Mouse (Mus musculus) urinary bladder, adult 2 months (tissue): ENCODE data around the gene Jag1. TPM values are rescaled to one million over a fixed set of nuclear protein-coding genes. Genes with fewer than 3 reads are reported as not detected.

Experiments used
- DNase-seq: peaks from one replicate; pipeline ENCODE4 v3.0.0; 2022; ENCODE audit warnings: low spot score
- polyA plus RNA-seq: library from polyadenylated mRNA; depleted of rRNA; stranded (reverse); fragments of >200 nt; gene quantifications from 2 replicates; pipeline ENCODE4 v1.2.3, GENCODE M21; 2012; rRNA removed

Gene Jag1
- 8.1 and 20.0 TPM in 2 replicates for polyA plus RNA-seq

DNA sequence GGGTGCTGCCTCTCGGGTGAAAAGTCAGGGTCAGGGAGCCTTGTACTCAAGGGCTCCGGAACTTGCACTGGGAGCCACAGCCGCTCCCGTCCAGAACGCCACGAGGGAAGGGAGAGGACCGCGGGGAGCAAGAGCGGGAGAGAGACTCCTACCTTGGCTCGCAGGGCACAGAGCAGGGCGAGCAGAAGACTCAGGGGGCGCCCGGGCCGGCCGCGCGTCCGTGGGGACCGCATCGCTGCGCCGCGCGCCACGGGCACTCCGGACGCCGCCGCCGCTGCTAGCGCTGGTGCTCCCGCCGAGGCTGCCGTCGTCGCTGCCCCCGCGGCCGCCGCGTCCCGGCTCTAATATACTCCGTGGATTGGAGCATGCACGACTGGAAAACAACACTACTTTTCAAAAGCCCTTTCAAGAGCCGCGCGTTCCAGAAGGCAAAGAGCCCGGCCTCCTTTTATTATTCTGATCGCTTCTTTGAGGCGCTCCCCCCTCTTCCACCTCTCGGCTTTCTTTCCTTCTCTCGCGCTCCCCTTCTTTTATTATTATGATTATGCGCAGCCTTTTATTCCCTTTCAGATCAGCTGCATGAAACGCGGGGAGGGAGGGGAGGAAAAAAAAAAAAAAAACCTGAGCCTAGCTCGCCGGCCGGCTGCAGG is at the start of gene Jag1:
TSS of gene Jag1 (minus strand) at position 620 of the 650 bp plus-strand sequence.
- DNase-seq, result peak; percentile 59

- no peak for DNase-seq
Observed at GRCm38 (mm10) chr2:137156018-137156417, 39.6 kb upstream of the Jag1 start.

DNA sequence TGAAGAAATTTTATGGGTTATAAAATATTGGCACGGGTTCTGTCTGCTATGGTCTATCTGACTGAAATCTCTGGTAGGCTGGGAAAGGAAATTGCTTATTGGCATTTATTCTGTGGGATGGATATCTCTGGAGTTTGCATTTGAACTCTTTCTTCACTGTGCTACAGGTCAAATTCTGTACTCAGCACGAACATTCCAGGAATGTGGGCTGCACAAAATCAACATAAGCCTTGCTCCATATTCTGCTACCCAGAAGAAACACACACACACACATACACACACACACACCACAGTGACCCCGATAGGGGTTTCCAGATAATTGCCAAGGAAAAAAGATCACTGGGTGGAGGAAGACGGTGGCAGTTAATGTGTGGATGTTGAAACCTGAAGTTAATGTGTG is 37.4 kb upstream of the Jag1 start:
- no peak for DNase-seq

DNA sequence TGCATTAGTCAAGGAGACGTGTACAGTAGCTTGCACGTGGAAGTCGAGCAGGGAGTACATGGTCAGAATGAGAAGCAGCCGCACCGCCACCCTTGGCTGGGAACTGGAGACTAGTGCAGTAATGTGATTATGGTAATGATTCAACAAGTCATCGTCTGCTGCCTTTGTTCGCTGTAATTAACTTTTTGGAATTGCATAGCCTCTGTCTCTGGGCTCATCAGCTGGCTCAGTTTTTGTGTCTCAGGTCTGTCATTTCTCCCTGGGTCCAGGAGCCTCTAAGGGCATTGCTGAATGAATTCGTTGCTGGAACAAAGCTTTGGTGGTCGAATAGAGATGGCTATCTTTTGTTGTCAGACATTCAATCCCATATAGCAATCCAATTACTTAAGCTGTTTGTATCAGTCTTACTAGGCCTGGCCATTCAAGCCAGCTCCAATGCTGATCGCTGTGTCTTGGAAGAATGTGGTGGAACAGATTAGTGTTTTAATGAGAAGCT is 36.8 kb upstream of the Jag1 start:
- DNase-seq, result no peak

- DNase-seq, result no peak
Observed at GRCm38 (mm10) chr2:137150953-137151352, 34.5 kb upstream of the Jag1 start.

- DNase-seq, result no peak
Observed at GRCm38 (mm10) chr2:137146938-137147666, 30.7 kb upstream of the Jag1 start.

GRCm38 (mm10) chr2:137138063-137138462 is 21.6 kb upstream of the Jag1 start:
- DNase-seq, result no peak

DNA sequence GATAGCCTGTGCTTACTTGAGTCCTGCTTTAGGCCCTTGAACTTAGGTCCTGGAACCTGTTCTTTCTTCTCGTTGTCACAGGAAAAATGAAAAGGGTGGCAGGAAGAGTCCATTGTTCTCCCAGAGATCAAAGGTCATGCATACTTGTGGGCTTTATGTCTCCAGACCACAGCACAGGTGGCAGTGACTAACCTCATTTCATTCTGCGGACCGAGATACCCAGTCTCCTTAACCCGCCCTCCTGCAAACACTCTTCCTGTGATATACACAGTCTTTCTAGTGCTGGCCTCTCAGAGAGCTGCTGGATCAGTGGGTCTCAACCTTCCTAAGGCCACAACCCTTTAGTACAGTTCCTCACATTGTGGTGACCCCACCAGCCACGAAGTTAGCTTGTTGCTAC is 17.6 kb upstream of the Jag1 start:
- no peak for DNase-seq

DNA sequence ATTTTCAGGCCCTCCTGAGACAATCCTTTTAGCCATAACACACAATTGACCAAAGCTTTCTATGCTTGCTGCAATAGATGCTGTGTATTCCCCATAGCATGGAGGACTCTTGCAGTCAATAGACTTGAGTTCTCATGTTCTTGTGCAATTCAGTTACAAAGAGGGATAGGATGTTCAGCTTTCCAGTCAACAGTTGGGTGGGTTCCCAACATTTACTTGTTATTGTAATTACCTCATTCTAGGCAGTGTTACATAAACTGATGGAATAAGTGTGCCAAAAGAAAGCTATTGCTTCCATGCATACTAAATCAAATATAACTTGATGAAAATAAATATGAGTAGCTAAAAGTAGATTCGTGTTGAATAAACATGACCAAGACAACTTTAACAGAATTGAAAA is 8.4 kb upstream of the Jag1 start:
- no peak for DNase-seq

GRCm38 (mm10) chr2:137117321-137117690 is 862 bp upstream of the Jag1 start:
- peak; percentile 83 for DNase-seq

GRCm38 (mm10) chr2:137116675-137117320 is 354 bp upstream of the Jag1 start:
- peak; percentile 91 for DNase-seq

GRCm38 (mm10) chr2:137115241-137116024 is 1.0 kb downstream of the Jag1 start:
- no peak for DNase-seq

- DNase-seq, result peak; percentile 77
Observed at GRCm38 (mm10) chr2:137114248-137115096, 2.0 kb downstream of the Jag1 start.

GRCm38 (mm10) chr2:137113288-137114061 is 3.0 kb downstream of the Jag1 start:
- no peak for DNase-seq

DNA sequence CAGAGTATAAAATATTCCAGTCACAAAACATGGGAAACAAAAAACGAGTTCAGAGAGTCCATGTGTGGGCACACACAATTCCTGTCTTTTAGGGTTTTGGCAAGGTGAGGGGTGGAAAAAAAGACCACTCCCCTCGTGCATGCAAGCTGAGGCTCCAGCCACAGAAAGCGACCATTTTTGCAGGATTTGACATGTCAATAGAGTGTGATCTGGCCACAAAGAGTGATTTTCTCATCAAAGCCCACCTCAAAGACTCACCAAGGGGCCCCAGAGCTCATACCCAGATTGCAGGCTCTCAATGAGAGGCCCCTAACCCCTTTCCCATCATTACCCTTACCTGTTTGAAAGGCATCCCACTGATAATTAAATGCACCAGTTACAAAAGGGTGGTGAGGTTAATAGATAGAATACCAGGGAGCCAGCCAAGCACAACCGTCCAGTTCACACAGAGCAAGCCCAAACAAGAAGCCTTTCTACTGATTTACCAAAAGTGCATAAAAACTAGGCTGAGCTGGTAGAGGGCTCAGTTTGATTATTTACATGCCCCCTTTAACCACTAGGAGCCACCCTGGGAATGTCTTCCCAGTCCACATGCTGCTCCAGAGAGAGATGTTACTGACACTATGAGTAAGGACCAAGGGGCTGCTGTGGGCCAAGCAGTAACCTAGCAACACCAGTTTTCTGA is 6.1 kb downstream of the Jag1 start:
- DNase-seq, result no peak

GRCm38 (mm10) chr2:137109321-137110213 is 6.9 kb downstream of the Jag1 start:
- no peak for DNase-seq

GRCm38 (mm10) chr2:137107946-137108345 is 8.5 kb downstream of the Jag1 start:
- no peak for DNase-seq

DNA sequence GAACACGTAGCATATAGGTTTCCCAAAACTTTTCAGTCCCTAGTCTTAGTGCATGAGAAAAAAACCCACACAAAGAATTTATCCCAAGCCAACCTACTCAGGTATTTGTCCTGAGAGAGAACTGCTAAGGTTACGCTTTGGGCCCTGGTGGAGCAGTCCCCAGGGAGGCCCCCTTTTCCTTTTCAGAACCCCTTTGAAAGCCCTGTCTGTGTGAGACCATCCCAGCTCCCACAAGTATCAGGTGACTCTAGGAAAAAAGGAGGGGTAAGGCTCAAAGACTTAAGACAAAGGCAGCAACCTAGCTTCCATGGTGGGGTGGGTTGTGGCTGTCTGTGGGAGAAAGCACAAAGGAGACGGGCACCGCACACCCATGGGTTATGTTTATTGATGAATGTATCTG is 9.2 kb downstream of the Jag1 start:
- no peak for DNase-seq

GRCm38 (mm10) chr2:137101074-137101473 is 15.4 kb downstream of the Jag1 start:
- DNase-seq, result peak; percentile 19
